Mouse (Mus musculus) midbrain, embryonic 14.5 days (tissue): Measurements from ENCODE around the gene Clcnka. TPM values are rescaled to one million over a fixed set of nuclear protein-coding genes. Genes with fewer than 3 reads are reported as not detected.

Source experiments
- ATAC-seq: fragments of 200-750 bp; cut with Nextera tagmentation; 2 replicates; pipeline ENCODE4 v1.8.0; 2017; ENCODE audit warnings: moderate number of reproducible peaks, moderate library complexity; ENCODE audit not compliant: low FRiP score, low TSS enrichment
- DNase-seq: peaks from one replicate; pipeline ENCODE4 v3.0.0-alpha.2; 2015
- H3K27ac ChIP-seq: fragments of 300-500 bp; sonication (generic); replicated peaks from 2 replicates; pipeline ENCODE4 v1.5.1; 2014; ENCODE audit warnings: mild to moderate bottlenecking, low read depth, low read length, moderate library complexity
- H3K27me3 ChIP-seq: fragments of 300-500 bp; sonication (generic); 2 replicates; pipeline ENCODE4 v1.6.1; 2014; ENCODE audit warnings: low read length, control low read depth, mixed read lengths; ENCODE audit not compliant: control insufficient read depth, insufficient read depth
- H3K36me3 ChIP-seq: fragments of 300-500 bp; sonication (generic); 2 replicates; pipeline ENCODE4 v1.6.1; 2014; ENCODE audit warnings: low read length, control low read depth; ENCODE audit not compliant: control insufficient read depth, insufficient read depth
- H3K4me1 ChIP-seq: fragments of 300-500 bp; sonication (generic); 2 replicates; pipeline ENCODE4 v1.6.1; 2014; ENCODE audit warnings: mild to moderate bottlenecking, antibody characterized with exemption, low read length, control low read depth; ENCODE audit not compliant: control insufficient read depth, insufficient read depth
- H3K4me2 ChIP-seq: fragments of 300-500 bp; sonication (generic); 2 replicates; pipeline ENCODE4 v1.6.1; 2014; ENCODE audit warnings: mild to moderate bottlenecking, low read length, moderate library complexity
- H3K4me3 ChIP-seq: fragments of 300-500 bp; sonication (generic); replicated peaks from 2 replicates; pipeline ENCODE4 v1.5.1; 2014; ENCODE audit warnings: low read depth, low read length
- H3K9ac ChIP-seq: fragments of 300-500 bp; sonication (generic); replicated peaks from 2 replicates; pipeline ENCODE4 v1.6.1; 2014; ENCODE audit warnings: mild to moderate bottlenecking, low read length, moderate library complexity
- H3K9me3 ChIP-seq: fragments of 300-500 bp; sonication (generic); 2 replicates; pipeline ENCODE4 v1.6.1; 2016; ENCODE audit warnings: low read length, control low read depth, mixed read lengths; ENCODE audit not compliant: control insufficient read depth
- WGBS: fragments of 180-500 bp; shearing (Covaris S2); extraction: QIAGEN DNeasy Blood & Tissue Kit; methylation state at CpG from one replicate; pipeline ENCODE4 v1.1.7; 2014; 5-methylcytosine and 5-hydroxymethylcytosine counted together
- polyA plus RNA-seq: library from polyadenylated mRNA; unstranded; fragments of >200 nt; fragmentation: Nextera tagmentation; extraction: Ambion mirVana; gene quantifications from 2 replicates; pipeline ENCODE4 v1.2.1, GENCODE M21; 2014

Gene Clcnka
- polyA plus RNA-seq, 1 experiment from 2014 or later, result 0.11 TPM

DNA sequence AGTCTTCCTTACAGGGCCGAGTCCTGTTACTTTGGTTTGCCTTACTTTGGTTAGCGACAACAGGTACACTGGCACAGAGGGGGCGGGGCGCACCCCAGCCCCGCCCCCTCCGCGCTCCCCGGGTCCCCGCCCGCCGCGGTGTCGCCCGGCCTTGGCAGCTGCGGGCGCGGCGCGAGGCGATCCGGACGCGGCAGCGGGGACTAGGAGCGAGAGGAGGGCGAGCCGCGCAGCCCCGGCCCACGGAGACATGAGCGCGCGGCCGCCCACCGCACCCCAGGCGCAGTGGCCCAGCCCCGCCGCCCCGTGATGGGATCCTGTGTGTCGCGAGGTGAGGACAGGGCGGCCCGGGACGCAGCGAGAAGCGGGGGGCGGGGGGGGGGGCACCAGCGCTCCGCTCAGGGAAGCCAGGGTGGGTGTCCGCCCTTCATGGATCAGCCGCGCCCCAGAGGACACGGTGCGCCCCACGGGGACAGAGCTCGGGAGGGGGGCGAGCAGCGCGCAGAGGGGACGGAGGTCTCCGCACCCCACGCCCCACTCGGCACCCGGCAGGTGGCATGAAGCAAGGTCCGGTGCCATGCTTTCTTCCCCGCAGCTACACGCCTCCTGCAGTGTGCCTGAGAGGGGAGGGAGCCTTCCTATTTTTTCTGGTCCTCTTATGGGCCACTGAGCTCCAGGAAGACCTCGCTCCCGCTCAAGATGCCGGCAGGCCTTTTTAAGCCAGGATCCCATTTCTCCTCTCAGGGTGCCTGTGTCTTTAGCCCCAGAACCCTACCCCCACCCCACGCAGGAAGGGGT, 30.3 kb downstream of the Clcnka start, which contains the start of gene Fam131c:
Gene Fam131c, plus strand, starts transcription at position 224 of the 795 bp plus-strand sequence.
- Histone ChIP-seq H3K4me3 (peak within 1 kb of the TSS; percentile 58), H3K9me3 (no peaks in the 10 kb centered on the region), H3K4me2 (peak within 1 kb of the TSS; percentile 96), H3K27me3 (peaks cover 7% of the 10 kb centered on the region; the same call in 1 of the 2 replicates), H3K27ac (0 out of 2 replicates have a peak within 1 kb of the TSS, but pooled peaks have one; percentile 20), H3K36me3 (no peaks in the 10 kb centered on the region), H3K9ac (peak within 1 kb of the TSS; percentile 77), H3K4me1 (no peaks in the 10 kb centered on the region)
- ATAC-seq (peak; percentile 49), DNase-seq (peak; percentile 79)
- under 1% methylated on average over 56 of the region's 71 CpGs for WGBS

DNA sequence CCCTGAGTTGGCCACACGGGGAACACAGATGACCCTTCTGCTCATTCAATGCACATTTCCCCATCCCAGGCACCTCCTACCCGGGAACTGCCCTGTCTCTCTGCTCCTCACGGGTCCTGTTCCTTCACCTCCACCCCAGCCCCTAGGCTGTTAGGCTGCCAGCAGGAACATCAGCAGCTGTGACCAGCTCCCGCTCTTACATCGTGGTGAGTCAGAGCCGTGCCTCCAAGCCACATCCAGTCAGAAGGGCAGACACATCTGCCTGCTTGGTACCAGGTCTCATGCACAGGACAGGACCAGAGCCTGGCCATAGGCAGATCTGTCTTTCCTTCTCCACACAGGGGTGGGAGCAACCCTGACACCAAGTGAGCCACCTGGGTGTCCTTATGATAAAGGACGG, 32.6 kb downstream of the Clcnka start:
- H3K9ac ChIP-seq, result no peak overlapping the region
- ATAC-seq (no peak), DNase-seq (no peak)
- H3K4me2 ChIP-seq, result no peak overlapping the region
- H3K36me3 ChIP-seq, result no peaks in the 10 kb centered on the region
- H3K27ac ChIP-seq, result no peak overlapping the region
- 61% methylated on average over 7 of the region's 7 CpGs for WGBS
- H3K9me3 ChIP-seq, result no peaks in the 10 kb centered on the region
- no peak overlapping the region for H3K4me3 ChIP-seq
- H3K27me3 ChIP-seq, result peaks cover 7% of the 10 kb centered on the region; the same call in 1 of the 2 replicates
- H3K4me1 ChIP-seq, result no peaks in the 10 kb centered on the region

DNA sequence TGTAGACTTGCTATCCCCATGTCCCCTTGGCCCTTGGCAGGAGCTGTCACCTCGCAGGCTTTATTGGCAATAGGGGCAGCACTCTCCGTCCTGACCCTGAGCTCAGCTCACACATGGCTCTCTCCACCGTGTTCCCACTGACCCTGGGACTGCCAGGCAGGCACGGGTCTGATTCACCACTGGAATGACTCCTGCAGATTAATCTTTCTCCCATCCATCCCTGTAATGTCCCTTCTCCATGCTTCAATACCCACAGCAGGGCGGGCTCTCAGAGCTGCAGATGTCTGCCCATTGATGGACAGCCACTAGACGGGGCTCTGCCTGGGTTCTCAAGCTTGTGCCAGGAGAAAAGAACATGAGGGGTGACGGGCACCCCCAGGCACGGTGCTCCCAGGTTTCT, 33.4 kb downstream of the Clcnka start:
- Histone ChIP-seq H3K9ac (no peak overlapping the region), H3K27me3 (peaks cover 7% of the 10 kb centered on the region; the same call in 1 of the 2 replicates), H3K36me3 (no peaks in the 10 kb centered on the region), H3K27ac (no peak overlapping the region), H3K4me2 (no peak overlapping the region), H3K4me3 (no peak overlapping the region), H3K4me1 (0 out of 2 replicates have a peak, but pooled peaks cover under 1% of the 10 kb centered on the region), H3K9me3 (no peaks in the 10 kb centered on the region)
- ATAC-seq (no peak), DNase-seq (no peak)
- WGBS, result 43% methylated on average over 8 of the region's 8 CpGs

DNA sequence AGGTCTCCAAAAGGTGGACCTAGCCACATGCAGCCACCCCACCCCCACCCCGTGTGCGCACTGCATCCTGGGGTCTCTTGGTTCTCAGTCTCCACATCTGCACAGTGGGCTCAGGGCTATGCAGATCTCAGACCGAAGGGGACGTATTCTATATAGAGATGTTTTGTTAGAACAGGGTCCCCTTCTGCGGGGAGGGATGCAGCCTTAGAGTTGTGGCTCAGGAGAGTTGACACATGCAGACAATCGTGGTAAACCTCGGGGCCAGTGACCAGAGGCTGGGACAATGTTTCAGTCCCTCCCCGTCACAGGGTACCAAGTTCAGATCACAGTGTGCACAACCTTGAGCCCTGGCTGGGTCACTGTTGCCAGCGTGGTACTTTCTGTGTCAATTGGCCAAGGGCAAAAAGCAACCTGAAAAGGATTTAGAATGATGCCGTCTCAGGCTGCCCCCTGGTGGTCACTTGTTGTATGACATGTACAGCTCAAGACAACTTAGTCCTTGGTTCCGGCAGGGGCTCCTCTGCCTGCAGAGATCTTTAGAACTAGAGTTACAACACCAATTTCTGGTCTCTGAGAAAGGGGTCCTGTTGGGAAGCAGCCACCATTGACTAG, 35.5 kb downstream of the Clcnka start:
- no peaks in the 10 kb centered on the region for H3K9me3 ChIP-seq
- no peak overlapping the region for H3K27ac ChIP-seq
- H3K9ac ChIP-seq, result no peak overlapping the region
- H3K4me2 ChIP-seq, result no peak overlapping the region
- 0 out of 2 replicates have a peak, but pooled peaks cover 7% of the 10 kb centered on the region for H3K4me1 ChIP-seq
- H3K4me3 ChIP-seq, result no peak overlapping the region
- H3K27me3 ChIP-seq, result peaks cover 7% of the 10 kb centered on the region; the same call in 1 of the 2 replicates
- 31% methylated on average over 11 of the region's 11 CpGs for WGBS
- H3K36me3 ChIP-seq, result no peaks in the 10 kb centered on the region
- ATAC-seq, result peak; percentile 39; the same call in 1 of the 2 replicates
- DNase-seq, result peak; percentile 94

DNA sequence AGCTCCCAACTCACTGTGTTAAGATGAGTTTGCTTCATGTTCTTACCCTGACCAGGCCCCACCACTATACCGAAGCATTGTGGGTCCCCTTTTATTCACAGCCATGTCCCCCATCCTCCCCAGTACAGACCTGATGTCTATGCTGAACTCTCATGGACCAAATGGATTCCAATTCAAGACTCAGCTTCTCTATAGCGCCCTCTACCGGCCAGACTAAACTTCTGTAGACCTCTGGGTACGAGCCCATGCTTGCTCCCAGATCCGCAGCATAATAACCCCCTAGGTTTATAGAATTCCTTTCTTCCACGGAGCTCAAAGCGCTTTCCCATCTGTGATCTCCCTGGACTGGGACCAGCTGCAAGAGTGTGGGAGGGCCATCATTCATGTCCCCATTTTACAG, 37.7 kb downstream of the Clcnka start:
- Histone ChIP-seq H3K36me3 (no peaks in the 10 kb centered on the region), H3K9ac (no peak overlapping the region), H3K27ac (no peak overlapping the region), H3K9me3 (no peaks in the 10 kb centered on the region), H3K4me2 (no peak overlapping the region), H3K4me3 (no peak overlapping the region), H3K27me3 (no peaks in the 10 kb centered on the region; the same call in 1 of the 2 replicates), H3K4me1 (0 out of 2 replicates have a peak, but pooled peaks cover 7% of the 10 kb centered on the region)
- ATAC-seq (no peak), DNase-seq (peak; percentile 69)
- WGBS, result 27% methylated on average over 7 of the region's 7 CpGs

DNA sequence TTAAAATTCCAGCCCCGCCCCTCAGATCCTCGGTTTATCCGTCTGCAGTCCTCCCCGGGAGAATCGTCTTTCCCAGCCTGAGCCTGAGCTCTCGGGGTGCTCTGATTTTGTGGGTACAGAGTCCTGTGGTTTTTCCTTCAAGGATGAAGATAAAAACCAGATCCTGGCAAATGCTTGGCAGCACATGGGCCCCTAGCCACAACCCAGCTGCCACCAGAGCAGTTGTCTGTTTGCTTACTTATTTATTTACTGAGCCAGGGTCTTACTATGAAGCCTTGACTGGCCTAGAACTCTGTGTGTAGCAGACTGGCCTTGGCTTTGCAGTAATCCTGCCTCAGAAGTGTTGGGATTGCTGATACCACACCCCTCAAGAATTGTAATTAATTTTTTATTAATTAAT, 39.3 kb downstream of the Clcnka start:
- H3K9ac ChIP-seq, result no peak overlapping the region
- H3K27ac ChIP-seq, result no peak overlapping the region
- H3K4me3 ChIP-seq, result no peak overlapping the region
- no peak for DNase-seq
- no peaks in the 10 kb centered on the region for H3K27me3 ChIP-seq
- 0 out of 2 replicates have a peak, but pooled peaks cover 7% of the 10 kb centered on the region for H3K4me1 ChIP-seq
- ATAC-seq, result no peak
- H3K36me3 ChIP-seq, result no peaks in the 10 kb centered on the region
- WGBS, result 86% methylated on average over 6 of the region's 6 CpGs
- H3K4me2 ChIP-seq, result no peak overlapping the region
- no peaks in the 10 kb centered on the region for H3K9me3 ChIP-seq

DNA sequence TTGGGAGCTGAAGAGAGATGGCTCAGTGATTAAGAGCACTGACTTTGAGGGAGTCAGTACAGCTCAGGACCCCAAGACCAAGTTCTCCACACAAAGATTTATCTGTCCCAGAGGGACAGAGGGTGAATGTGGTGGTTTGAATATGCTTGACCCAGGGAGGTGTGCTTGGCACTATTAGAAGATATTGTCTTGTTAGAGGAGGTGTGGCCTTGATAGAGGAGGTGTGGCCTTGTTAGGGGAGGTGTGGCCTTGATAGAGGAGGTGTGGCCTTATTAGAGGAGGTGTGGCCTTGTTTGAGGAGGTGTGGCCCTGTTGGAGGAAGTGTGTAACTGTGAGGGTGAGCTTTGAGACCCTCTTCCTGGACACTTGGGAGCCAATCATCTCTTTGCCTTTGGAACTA, 40.7 kb downstream of the Clcnka start:
- no peak overlapping the region for H3K4me3 ChIP-seq
- H3K27me3 ChIP-seq, result no peaks in the 10 kb centered on the region
- H3K4me1 ChIP-seq, result 0 out of 2 replicates have a peak, but pooled peaks cover 7% of the 10 kb centered on the region
- no peak for DNase-seq
- H3K9me3 ChIP-seq, result no peaks in the 10 kb centered on the region
- no peak overlapping the region for H3K4me2 ChIP-seq
- no peak for ATAC-seq
- H3K9ac ChIP-seq, result no peak overlapping the region
- no peaks in the 10 kb centered on the region for H3K36me3 ChIP-seq
- H3K27ac ChIP-seq, result no peak overlapping the region

DNA sequence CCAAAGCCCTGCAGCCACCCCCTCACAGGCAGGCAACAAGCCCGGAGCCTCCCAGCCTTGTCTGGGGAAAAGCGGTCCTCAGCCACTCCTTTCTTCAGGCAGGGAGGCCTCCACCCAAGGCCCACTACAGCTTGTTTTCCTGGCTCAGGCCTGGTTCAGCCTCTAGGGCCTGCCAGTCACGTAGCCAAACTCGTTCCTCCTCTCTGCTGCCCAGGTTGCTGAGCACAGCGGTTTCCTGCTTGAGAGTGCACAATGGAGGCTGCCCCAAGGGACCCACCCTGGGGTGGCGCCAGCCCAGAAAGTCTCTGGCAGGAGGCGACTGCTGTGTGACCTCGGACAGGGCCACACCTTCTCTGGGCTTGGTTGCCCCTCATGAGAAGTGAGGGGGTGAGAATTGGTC, 44.7 kb downstream of the Clcnka start:
- WGBS, result 57% methylated on average over 8 of the region's 8 CpGs
- Histone ChIP-seq H3K27me3 (no peaks in the 10 kb centered on the region), H3K4me3 (no peak overlapping the region), H3K27ac (no peak overlapping the region), H3K9me3 (no peaks in the 10 kb centered on the region), H3K36me3 (no peaks in the 10 kb centered on the region), H3K9ac (no peak overlapping the region), H3K4me2 (no peak overlapping the region), H3K4me1 (no peaks in the 10 kb centered on the region)
- ATAC-seq (no peak), DNase-seq (no peak)
